In the genomic region with DNA sequence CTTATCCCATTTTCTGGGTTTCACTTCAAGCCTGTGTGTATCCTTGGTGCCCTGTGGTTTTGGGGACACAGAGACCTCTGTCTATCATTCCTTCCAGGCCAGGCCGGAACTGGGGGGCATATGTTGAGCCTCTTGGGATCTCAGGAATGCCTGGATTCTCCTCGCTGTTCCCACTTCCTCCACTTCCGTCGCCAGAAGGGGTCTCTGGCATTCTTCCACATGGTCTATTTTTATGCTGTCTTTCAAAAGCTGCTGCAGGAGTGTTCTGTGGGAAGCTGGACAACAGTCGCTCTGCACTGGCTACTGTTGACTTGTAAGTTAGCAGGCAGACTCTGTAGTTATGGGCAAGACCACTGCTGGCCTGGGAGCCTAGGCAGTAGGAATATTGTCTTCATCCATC, we compare ENCODE assay signal across 10 mouse cellular contexts.
DNase-seq lines count a peak whose midpoint lies in the region; ATAC-seq lines count a peak whose summit lies in the region.
"Had no signal": no experiment of that assay in that cellular context is flagged by ENCODE, and none has a peak within 500 bp of the region (broad histone marks: within the 10 kb centered on the region; RNA-seq: fewer than 3 reads in every experiment).

No protein-coding gene starts in this region.

- WGBS in forebrain, embryonic 10.5 days = 63% methylated on average over 5 of the region's 5 CpGs
- WGBS in forebrain, embryonic 11.5 days = 70% methylated on average over 5 of the region's 5 CpGs
- 44% methylated on average over 5 of the region's 5 CpGs for WGBS in neural tube, embryonic 13.5 days
- WGBS in kidney, embryonic 14.5 days = 49% methylated on average over 5 of the region's 5 CpGs

- no peak for DNase-seq in forebrain, embryonic 10.5 days (ENCODE audit: extremely low spot score, low spot score)
- DNase-seq in forebrain, embryonic 11.5 days (ENCODE audit: low spot score) = no peak
- DNase-seq in neural tube, embryonic 10.5 days (ENCODE audit: extremely low spot score, low spot score) = no peak
- DNase-seq in yolk sac, embryonic 10.5 days (ENCODE audit: low spot score) = peak; percentile 23
- DNase-seq in ovary, postnatal 10 days (ENCODE audit: low spot score) = no peak
- DNase-seq: gastrocnemius, postnatal 36 days had no signal

- H3K36me3 ChIP-seq in forebrain, embryonic 10.5 days (replicated peaks) = peaks cover 12% of the 10 kb centered on the region; the same call in 1 of the 2 replicates
- H3K36me3 ChIP-seq in forebrain, embryonic 11.5 days (ENCODE audit: control insufficient read depth, insufficient read depth, low read length) = no peaks in the 10 kb centered on the region
- H3K36me3 ChIP-seq in neural tube, embryonic 13.5 days = no peaks in the 10 kb centered on the region
- peaks cover 4% of the 10 kb centered on the region for H3K36me3 ChIP-seq in kidney, embryonic 14.5 days (ENCODE audit: control insufficient read depth, insufficient read depth, low read length)

- no peaks in the 10 kb centered on the region for H3K9me3 ChIP-seq in forebrain, embryonic 10.5 days
- H3K9me3 ChIP-seq in forebrain, embryonic 11.5 days (ENCODE audit: control insufficient read depth, low read length) = no peaks in the 10 kb centered on the region
- no peaks in the 10 kb centered on the region for H3K9me3 ChIP-seq in neural tube, embryonic 13.5 days
- no peaks in the 10 kb centered on the region for H3K9me3 ChIP-seq in kidney, embryonic 14.5 days (ENCODE audit: control insufficient read depth, low read length)

- H3K27me3 ChIP-seq in forebrain, embryonic 10.5 days (ENCODE audit: poor library complexity, severe bottlenecking) = no peaks in the 10 kb centered on the region
- H3K27me3 ChIP-seq in forebrain, embryonic 11.5 days (ENCODE audit: control insufficient read depth, insufficient read depth, low read length) = no peaks in the 10 kb centered on the region
- no peaks in the 10 kb centered on the region for H3K27me3 ChIP-seq in neural tube, embryonic 13.5 days
- H3K27me3 ChIP-seq in kidney, embryonic 14.5 days (ENCODE audit: control insufficient read depth, insufficient read depth, low read length) = no peaks in the 10 kb centered on the region

- H3K4me2 ChIP-seq in forebrain, embryonic 11.5 days (ENCODE audit: low read depth, low read length, severe bottlenecking) = no peak overlapping the region
- H3K4me2 ChIP-seq in neural tube, embryonic 13.5 days = no peak overlapping the region
- no peak overlapping the region for H3K4me2 ChIP-seq in kidney, embryonic 14.5 days (replicated peaks; ENCODE audit: low read depth, low read length)

- no peak overlapping the region for H3K9ac ChIP-seq in forebrain, embryonic 11.5 days (ENCODE audit: low read length)
- no peak overlapping the region for H3K9ac ChIP-seq in neural tube, embryonic 13.5 days
- H3K9ac ChIP-seq in kidney, embryonic 14.5 days (ENCODE audit: low read depth, low read length) = no peak overlapping the region

- no peak overlapping the region for H3K4me3 ChIP-seq in forebrain, embryonic 10.5 days
- no peak overlapping the region for H3K4me3 ChIP-seq in forebrain, embryonic 11.5 days (ENCODE audit: low read depth, low read length)
- H3K4me3 ChIP-seq in neural tube, embryonic 13.5 days = no peak overlapping the region
- no peak overlapping the region for H3K4me3 ChIP-seq in kidney, embryonic 14.5 days (ENCODE audit: low read length)
- H3K4me3 ChIP-seq: myocyte had no signal

- H3K27ac ChIP-seq in forebrain, embryonic 10.5 days = peak overlapping the region; percentile 76
- no peak overlapping the region for H3K27ac ChIP-seq in forebrain, embryonic 11.5 days (ENCODE audit: low read depth, low read length)
- peak overlapping the region; percentile 80 for H3K27ac ChIP-seq in neural tube, embryonic 13.5 days (replicated peaks)
- peak overlapping the region; percentile 10; the same call in 1 of the 2 replicates for H3K27ac ChIP-seq in kidney, embryonic 14.5 days (ENCODE audit: low read depth, low read length)

- peaks cover 46% of the 10 kb centered on the region for H3K4me1 ChIP-seq in forebrain, embryonic 10.5 days
- peaks cover 10% of the 10 kb centered on the region for H3K4me1 ChIP-seq in forebrain, embryonic 11.5 days (replicated peaks; ENCODE audit: control insufficient read depth, insufficient read depth, low read length)
- H3K4me1 ChIP-seq in neural tube, embryonic 13.5 days (replicated peaks) = peaks cover 49% of the 10 kb centered on the region
- H3K4me1 ChIP-seq in kidney, embryonic 14.5 days (ENCODE audit: control insufficient read depth, insufficient read depth, low read length) = peaks cover 18% of the 10 kb centered on the region; the same call in 1 of the 2 replicates

- ATAC-seq in forebrain, embryonic 11.5 days (replicated peaks; ENCODE audit: low FRiP score) = no peak
- no peak for ATAC-seq in neural tube, embryonic 13.5 days (ENCODE audit: low read depth)
- peak; percentile 54; the same call in 1 of the 2 replicates for ATAC-seq in kidney, embryonic 14.5 days (ENCODE audit: low FRiP score, low TSS enrichment)
- ATAC-seq in activated CD4-positive, CD25-positive, alpha-beta regulatory T cell, adult 4 months = no peak
